In the genomic region with DNA sequence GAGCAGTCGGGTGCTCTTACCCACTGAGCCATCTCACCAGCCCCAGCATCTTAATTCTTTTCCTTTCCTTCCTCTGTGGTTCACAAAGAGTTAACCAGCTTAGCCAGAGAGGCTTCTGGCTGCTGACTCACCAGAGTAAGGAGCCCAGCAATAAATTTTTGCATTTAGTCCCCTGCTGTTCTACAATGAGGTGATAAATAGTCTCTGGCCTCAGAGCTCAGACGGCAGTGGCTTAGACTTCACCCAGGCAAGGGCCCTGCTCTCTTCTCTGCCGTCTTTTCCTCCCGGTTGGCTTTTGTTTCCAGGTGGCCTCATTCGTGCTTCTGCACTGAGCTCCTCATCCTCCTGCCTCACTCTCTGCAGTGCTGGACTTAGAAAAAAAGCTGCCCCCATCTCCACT, we compare ENCODE assay signal across 9 mouse cellular contexts.
DNase-seq lines count a peak whose midpoint lies in the region; ATAC-seq lines count a peak whose summit lies in the region.
"Had no signal": no experiment of that assay in that cellular context is flagged by ENCODE, and none has a peak within 500 bp of the region (broad histone marks: within the 10 kb centered on the region; RNA-seq: fewer than 3 reads in every experiment).

No protein-coding gene starts in this region.

- no peak overlapping the region for H3K4me3 ChIP-seq in heart, embryonic 16.5 days (ENCODE audit: low read length)
- H3K4me3 ChIP-seq in hindbrain, embryonic 10.5 days, result peak overlapping the region; percentile 20; the same call in 1 of the 2 replicates
- H3K4me3 ChIP-seq in midbrain, embryonic 13.5 days (replicated peaks), result peak overlapping the region; percentile 48; the same call in 1 of the 2 replicates

- DNase-seq in heart, postnatal 14 days, result no peak
- peak; percentile 39 for DNase-seq in Muller cell, postnatal 12 days (ENCODE audit: inconsistent ontology term)
- no peak for DNase-seq in hindbrain, embryonic 10.5 days (ENCODE audit: low spot score)
- DNase-seq in testis, postnatal 10 days (ENCODE audit: low spot score), result no peak
- DNase-seq in ovary, postnatal 14 days (ENCODE audit: low spot score), result no peak
- no peak for DNase-seq in adrenal gland, adult 18-20 months (ENCODE audit: low spot score in 2 of 2)
- DNase-seq: layer of hippocampus, postnatal 36 days had no signal

- H3K27me3 ChIP-seq in heart, embryonic 16.5 days (ENCODE audit: control insufficient read depth, insufficient read depth, low read length), result no peaks in the 10 kb centered on the region
- no peaks in the 10 kb centered on the region for H3K27me3 ChIP-seq in hindbrain, embryonic 10.5 days (ENCODE audit: insufficient read depth, poor library complexity, severe bottlenecking)
- no peaks in the 10 kb centered on the region for H3K27me3 ChIP-seq in midbrain, embryonic 13.5 days

- no peaks in the 10 kb centered on the region for H3K9me3 ChIP-seq in heart, embryonic 16.5 days (replicated peaks; ENCODE audit: control insufficient read depth, low read length)
- H3K9me3 ChIP-seq in hindbrain, embryonic 10.5 days, result no peaks in the 10 kb centered on the region
- no peaks in the 10 kb centered on the region for H3K9me3 ChIP-seq in midbrain, embryonic 13.5 days

- H3K36me3 ChIP-seq in heart, embryonic 16.5 days (ENCODE audit: control insufficient read depth, insufficient read depth), result peaks cover 9% of the 10 kb centered on the region
- peaks cover 14% of the 10 kb centered on the region for H3K36me3 ChIP-seq in hindbrain, embryonic 10.5 days
- H3K36me3 ChIP-seq in midbrain, embryonic 13.5 days, result peaks cover 17% of the 10 kb centered on the region

- no peak overlapping the region for H3K9ac ChIP-seq in heart, embryonic 16.5 days (ENCODE audit: low read length)
- no peak overlapping the region for H3K9ac ChIP-seq in midbrain, embryonic 13.5 days (replicated peaks)

- H3K4me2 ChIP-seq in heart, embryonic 16.5 days (ENCODE audit: low read depth, low read length), result peak overlapping the region; percentile 6; the same call in 1 of the 2 replicates
- peak overlapping the region; percentile 81 for H3K4me2 ChIP-seq in midbrain, embryonic 13.5 days (replicated peaks)

- ATAC-seq in heart, embryonic 16.5 days (replicated peaks; ENCODE audit: extremely low read depth, insufficient read depth, low FRiP score), result no peak
- no peak for ATAC-seq in midbrain, embryonic 13.5 days

- peaks cover 5% of the 10 kb centered on the region for H3K4me1 ChIP-seq in heart, embryonic 16.5 days (ENCODE audit: control insufficient read depth, insufficient read depth, low read length)
- peaks cover 16% of the 10 kb centered on the region for H3K4me1 ChIP-seq in hindbrain, embryonic 10.5 days (replicated peaks)
- H3K4me1 ChIP-seq in midbrain, embryonic 13.5 days (replicated peaks), result peaks cover 11% of the 10 kb centered on the region

- intact Hi-C loops in heart, postnatal 14 days (cut with DNase I), result no loop called here

- WGBS in heart, embryonic 16.5 days, result 16% methylated on average over 5 of the region's 5 CpGs
- WGBS in hindbrain, embryonic 10.5 days, result 20% methylated on average over 5 of the region's 5 CpGs
- 17% methylated on average over 5 of the region's 5 CpGs for whole genome bisulfite sequencing in midbrain, embryonic 13.5 days

- no peak overlapping the region for H3K27ac ChIP-seq in heart, embryonic 16.5 days (ENCODE audit: low read length)
- no peak overlapping the region for H3K27ac ChIP-seq in hindbrain, embryonic 10.5 days
- H3K27ac ChIP-seq in midbrain, embryonic 13.5 days, result no peak overlapping the region
